Mouse (Mus musculus) liver, embryonic 14.5 days (tissue): ENCODE measurements at regions not wholly inside any gene's neighbourhood (a gene's known extent, or its start where the extent isn't known, plus 50 kb on each side); places are given as distances from the start of the nearest gene placed in this dataset.

Experiments used
- CTCF ChIP-seq: IDR thresholded peaks from 2 replicates; pipeline ENCODE4 v1.5.1; 2016; ENCODE audit warnings: antibody characterized with exemption, low read depth, control low read depth
- EP300 ChIP-seq: IDR thresholded peaks from 2 replicates; pipeline ENCODE4 v1.6.1; 2016; ENCODE audit warnings: antibody characterized with exemption, low read depth

DNA sequence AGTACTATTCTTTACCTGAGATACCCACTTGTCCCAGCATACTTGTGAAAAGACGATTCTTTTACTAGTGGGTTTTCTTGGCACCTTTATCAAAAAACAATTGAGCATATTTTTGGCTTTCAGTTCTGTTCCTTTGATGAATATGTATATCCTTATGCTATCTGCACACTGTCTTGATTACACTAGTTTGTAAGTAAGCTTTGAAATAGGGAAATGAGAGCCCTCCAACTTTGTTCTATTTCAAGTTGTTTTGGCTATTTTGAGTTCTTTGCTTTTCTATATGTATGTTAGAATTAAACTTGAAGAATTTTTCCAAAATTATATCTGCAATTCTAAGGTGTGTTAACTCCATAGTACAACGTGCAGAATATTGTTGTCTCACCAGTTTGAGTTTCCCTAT is 311.3 kb downstream of the Gm11232 start:
- TF ChIP-seq CTCF (no peak), EP300 (no peak)
